Mouse (Mus musculus): Measurements from ENCODE around the gene Miox.

DNA sequence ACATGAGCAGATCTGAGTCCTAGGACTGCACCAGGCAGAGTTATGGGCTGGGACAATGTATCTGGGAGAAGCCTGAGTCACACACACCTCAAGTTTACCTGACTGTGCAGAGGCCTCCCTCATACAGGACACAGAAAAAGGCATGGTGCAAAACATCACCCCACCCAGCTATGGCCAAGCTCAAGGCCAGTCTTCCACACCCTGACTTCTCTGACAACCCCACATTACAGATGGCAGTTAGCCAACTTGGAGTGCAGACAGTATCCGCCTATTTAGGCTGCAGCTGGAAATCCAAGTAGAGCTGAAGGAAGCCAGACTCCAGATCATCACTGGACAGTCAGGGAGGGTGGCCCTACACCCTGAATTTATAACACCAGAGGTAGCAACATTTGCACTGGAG lies 37.7 kb upstream of the Miox start:
- TF ChIP-seq CTCF (IDR thresholded peaks at IDR 0.05; ENCODE audit: borderline replicate concordance, control insufficient read depth, extremely low read depth, insufficient read depth, low read length, poor library complexity) (no peak), POLR2A (IDR thresholded peaks at IDR 0.05; ENCODE audit: control insufficient read depth, extremely low read depth, insufficient read depth, low read length, poor library complexity) (no peak)

All from thymus, adult 2 months (tissue).